Mouse (Mus musculus) cerebellum, postnatal 10 days (tissue): ENCODE results near the gene Mfn2.
A peak's percentile ranks its signal among the peaks of the same experiment; 100 is the strongest.

Source experiments
- DNase-seq, 2 experiments: peaks; one replicate each; pipeline ENCODE4 v3.0.0; 2021; ENCODE audit warnings: mixed read lengths in 2 of 2

Gene Mfn2

DNA sequence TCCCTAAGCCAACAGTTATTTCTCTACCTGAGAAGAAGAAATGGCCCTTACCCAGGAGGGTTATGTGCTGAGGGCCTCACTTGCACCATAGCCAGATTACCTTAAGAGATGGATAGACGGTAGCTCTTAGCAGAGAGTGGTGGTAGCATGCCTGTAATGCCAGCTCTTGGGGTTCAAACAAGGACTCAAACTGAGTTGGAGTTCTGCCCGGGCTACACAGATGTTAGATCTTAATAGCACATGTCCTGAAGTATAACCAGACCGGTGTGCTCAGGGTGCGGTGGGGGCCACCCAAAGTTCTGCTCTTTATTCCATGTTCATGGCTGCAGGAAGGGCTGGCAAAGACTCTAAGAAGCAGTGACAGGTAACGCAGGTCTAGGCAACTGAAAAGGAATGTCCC is 5.0 kb upstream of the Mfn2 start:
- no peak for DNase-seq

- no peak for DNase-seq
These were observed 1.7 kb upstream of the Mfn2 start for GRCm38 (mm10) chr4:147906230-147906629.

DNA sequence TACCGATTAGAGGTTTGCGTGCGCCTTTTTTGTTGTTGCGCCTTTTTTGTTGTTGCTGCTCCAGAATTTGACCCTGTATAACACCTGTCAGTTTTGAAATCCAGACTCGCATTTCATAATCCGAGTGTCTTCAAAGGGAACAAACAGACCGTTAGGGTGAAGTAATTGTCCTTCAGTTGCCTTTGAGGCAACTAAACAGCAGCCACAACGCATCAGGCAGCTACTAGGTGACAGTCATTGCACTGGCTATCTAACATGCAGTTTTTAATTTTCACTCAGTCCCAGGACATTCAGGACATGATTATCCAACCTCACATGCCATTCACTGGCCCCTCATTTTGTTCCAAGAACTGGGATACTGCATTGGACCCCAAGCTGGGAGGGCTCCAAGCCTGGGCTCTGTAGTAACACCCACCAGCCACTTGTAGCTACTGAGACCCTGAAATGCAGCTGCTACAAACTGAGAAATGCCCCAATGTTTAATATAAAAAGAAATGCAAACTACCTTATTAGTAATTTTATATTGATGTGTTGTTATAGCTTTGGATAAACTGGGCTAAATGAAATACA is 671 bp upstream of the Mfn2 start:
- DNase-seq = peak; percentile 50 to 57

DNA sequence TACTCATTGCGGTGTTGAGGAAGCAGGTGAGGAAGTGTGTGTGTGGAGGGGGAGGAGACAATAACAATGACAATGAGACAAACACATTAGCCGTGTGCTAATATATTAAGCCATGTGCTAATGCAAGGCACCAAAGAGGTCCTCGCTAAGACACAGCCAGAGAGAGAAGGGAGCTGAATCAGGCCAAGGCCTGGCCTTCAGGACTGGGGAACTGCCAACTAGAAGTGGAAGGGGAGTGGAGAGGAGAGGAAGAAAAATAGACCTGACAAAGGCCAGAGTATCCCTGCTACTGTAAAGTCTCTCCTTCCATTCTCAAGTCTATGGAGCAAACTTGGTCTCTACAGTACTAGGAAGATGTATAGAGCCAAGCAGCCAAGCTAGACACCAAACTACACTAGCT is 903 bp downstream of the Mfn2 start:
- no peak for DNase-seq

GRCm38 (mm10) chr4:147902906-147903500 is 1.5 kb downstream of the Mfn2 start:
- DNase-seq = no peak

DNA sequence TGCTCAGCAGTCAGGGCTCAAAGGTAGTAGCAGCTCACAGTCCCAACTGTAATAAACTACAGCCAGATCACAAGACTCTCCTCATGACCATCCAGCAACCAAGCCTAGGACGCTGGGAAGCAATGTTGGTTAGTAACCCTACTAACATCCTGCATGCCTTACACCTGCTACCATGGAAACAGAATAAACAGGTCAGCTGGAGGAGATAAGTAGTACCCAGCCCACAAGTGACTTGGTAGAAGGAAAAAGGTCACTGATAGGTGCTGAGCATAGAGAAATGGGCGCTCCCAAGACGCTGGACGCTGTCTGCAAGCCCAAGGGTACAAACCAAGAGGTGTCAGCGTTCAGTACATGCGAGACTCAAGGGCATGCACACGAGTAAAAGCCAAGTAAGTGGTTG is 4.1 kb downstream of the Mfn2 start:
- DNase-seq = no peak

DNA sequence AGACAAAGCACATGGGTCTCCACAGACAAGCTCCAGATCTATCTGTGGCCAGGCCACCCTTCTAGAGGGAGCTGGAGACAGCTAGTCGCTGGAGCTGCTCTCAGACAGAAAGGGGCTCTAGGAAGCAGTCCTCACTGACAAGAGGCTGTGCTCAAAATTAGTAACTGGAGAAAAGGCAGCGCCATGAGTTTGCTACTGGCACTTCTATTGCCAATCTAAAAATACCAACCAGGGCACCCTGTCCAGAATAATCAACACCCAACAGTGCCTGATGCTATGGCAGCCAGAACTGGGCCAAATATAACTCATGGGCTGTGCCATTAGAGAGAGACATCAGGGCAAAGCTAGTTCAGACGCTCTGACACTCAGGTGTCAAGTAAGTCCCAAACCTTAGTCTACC is 7.2 kb downstream of the Mfn2 start:
- no peak for DNase-seq

- DNase-seq = no peak
These were observed 8.1 kb downstream of the Mfn2 start for GRCm38 (mm10) chr4:147896411-147896810.

DNA sequence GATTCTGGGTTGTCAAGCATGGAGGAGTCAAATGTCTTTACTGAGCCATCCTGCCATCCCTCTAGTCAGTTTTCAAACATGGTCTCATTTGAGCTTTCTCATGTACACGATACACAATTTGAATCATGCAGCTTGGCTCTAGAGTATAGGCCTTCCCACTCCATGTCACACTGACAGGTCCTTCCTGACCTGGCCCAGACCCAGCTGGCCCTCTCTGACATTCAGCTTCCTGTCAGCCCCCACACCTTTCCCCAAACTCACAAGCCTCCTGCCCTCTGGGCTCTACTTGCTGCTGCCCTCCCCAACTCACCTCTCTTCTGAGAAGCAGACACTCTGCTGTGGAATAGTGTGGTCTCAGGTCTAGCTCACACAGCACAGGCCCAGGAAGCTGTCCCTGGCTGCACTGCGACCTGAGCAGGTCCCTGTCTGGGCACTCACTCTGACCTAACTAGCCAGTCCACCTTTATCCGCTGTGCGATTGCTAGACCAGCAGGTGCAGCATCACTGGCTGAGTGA is 8.6 kb downstream of the Mfn2 start:
- no peak for DNase-seq

DNA sequence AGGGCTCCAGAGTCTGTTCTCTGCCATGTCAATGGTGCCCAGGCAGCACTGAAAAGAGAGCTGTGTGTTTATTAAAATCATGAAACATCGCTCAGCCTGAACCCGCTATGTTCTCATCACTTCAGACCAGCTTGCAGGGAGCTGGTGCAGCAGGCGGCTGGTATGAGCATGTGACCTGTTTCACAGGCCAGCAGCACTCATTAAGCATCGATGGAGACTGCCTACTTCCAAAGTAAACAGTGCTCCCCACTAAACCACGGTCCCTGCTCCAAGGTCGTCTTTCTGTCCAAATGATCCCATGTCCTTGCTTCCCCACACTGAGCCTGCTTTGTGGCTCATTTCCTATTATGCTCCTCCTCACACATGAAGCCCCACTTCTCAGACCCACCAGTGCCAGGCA is 14.2 kb downstream of the Mfn2 start:
- no peak for DNase-seq

DNA sequence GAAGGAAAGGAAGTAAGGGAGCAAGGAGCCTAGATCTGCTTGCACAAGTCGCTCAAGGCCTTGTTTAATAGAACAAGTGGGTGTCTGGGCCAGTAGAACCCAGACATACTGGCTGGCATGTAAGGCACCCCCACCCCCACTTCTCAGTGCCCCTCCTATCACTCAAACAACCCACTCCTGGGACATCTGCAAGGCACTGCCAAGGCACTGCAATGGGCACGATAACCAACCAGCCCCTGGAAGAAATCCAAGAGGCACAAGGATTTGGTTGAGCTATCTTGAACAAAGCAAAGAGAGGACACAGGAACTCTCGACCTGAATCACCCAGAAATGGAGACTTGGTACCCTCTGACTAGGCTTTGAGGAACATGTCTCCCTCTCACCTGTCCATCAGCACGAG is 16.3 kb downstream of the Mfn2 start:
- no peak for DNase-seq

GRCm38 (mm10) chr4:147887277-147887676 is 17.2 kb downstream of the Mfn2 start:
- no peak for DNase-seq

GRCm38 (mm10) chr4:147886158-147886557 is 18.3 kb downstream of the Mfn2 start:
- DNase-seq = no peak

- DNase-seq = no peak
These were observed 20.4 kb downstream of the Mfn2 start for GRCm38 (mm10) chr4:147884138-147884537.

DNA sequence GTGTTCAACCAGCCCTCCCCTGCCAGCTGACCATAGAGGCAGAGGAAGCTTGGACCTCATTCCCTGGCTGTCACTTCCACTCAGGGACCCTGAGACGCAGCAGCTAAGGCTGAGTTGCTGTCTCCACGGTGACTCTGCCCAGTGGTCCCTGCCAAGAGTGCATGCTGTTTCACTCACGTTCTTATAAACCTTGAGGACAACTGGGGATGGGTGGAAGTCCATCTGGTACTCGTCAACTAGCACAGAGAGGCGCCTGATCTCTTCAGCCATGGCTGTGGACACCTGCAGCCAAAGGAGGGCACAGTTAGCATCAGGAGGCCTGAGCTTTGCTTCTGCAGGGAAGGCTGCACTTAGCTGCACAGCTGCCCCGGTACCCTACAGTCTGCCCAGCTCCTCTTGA is 21.5 kb downstream of the Mfn2 start:
- no peak for DNase-seq

DNA sequence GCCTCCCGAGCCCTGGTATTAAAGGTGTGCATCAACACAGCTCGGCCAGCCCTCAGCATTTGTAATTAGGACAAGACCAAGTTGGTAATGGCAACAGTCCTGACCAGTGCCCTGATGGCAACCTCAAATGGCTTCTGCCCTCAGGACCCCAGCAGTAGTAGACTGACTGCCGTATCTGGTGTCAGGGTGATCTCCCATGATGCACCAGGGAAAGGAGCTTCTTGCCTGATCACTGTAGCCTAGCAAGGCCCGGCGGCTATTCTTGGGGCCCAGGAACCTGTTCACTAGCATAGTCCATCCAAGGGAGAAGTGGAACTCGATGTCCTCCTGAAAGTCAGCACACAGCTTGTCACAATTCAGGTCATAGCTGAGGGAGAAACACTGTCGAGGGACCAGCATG is 22.7 kb downstream of the Mfn2 start:
- no peak for DNase-seq

DNA sequence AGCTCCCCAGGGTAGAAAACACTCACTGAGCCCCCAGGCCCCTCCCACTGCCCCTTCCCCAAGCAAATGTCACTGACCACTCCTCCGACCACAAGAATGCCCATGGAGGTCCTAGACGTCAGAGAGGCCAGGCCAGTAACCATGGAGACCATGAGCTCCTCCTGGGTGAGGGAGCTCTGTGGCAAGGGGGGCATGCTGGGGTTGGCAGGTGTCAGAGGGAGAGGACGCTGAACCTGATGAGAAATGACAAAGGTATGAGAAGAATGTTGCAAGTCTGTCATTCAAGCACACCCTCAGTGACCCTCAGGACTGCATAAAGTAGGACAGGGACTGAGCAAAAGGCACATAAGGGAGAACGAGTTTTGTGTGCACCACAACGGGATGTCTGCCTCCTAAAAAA is 24.6 kb downstream of the Mfn2 start:
- DNase-seq = no peak

GRCm38 (mm10) chr4:147879456-147879855 is 25.0 kb downstream of the Mfn2 start:
- DNase-seq = no peak

- DNase-seq = no peak
These were observed 26.0 kb downstream of the Mfn2 start for GRCm38 (mm10) chr4:147878537-147878936.

- DNase-seq = no peak
These were observed 28.5 kb downstream of the Mfn2 start for GRCm38 (mm10) chr4:147875852-147876575.

- no peak for DNase-seq
These were observed 35.3 kb downstream of the Mfn2 start for GRCm38 (mm10) chr4:147869238-147869637.

GRCm38 (mm10) chr4:147868450-147869031 is 36.0 kb downstream of the Mfn2 start, which contains the start of the genes Miip and Fv1:
Gene Miip (minus strand): TSS chr4:147868816.
Gene Fv1 (plus strand): TSS chr4:147868979.
- DNase-seq = peak; percentile 94 to 96

GRCm38 (mm10) chr4:147867563-147868449 is 36.7 kb downstream of the Mfn2 start:
- no peak for DNase-seq
